Mouse (Mus musculus) MEL (cell line): ENCODE results near the gene Mapk7. TPM values are rescaled to one million over a fixed set of nuclear protein-coding genes. Genes with fewer than 3 reads are reported as not detected.

Source experiments
- DNase-seq: peaks from one replicate; pipeline ENCODE4 v3.0.0; 2011; ENCODE audit warnings: low read depth, low spot score
- H3K27ac ChIP-seq: 2 replicates; pipeline ENCODE4 v1.5.1; 2012; ENCODE audit warnings: low read depth, mild to moderate bottlenecking, control low read depth, low read length, moderate library complexity; ENCODE audit not compliant: control insufficient read depth
- H3K27me3 ChIP-seq, 2 experiments: fragments of 150-350 bp in 1 of 2; sonication (generic) in 1 of 2; 2 replicates each; pipeline ENCODE4 v1.6.1; 2012; ENCODE audit warnings: low read length in 2 of 2, mild to moderate bottlenecking in 2 of 2, improper control_type of control experiment in 1 of 2, moderate library complexity in 1 of 2; ENCODE audit not compliant: insufficient read depth in 2 of 2, control insufficient read depth in 1 of 2
- H3K36me3 ChIP-seq, 2 experiments: 2 replicates each; pipeline ENCODE4 v1.6.1; 2012 to 2014; ENCODE audit warnings: low read length in 2 of 2, improper control_type of control experiment in 1 of 2, inconsistent platforms in 1 of 2, mild to moderate bottlenecking in 1 of 2; ENCODE audit not compliant: insufficient read depth in 2 of 2, control insufficient read depth in 1 of 2
- H3K4me1 ChIP-seq, 2 experiments: fragments of 150-350 bp in 1 of 2; sonication (generic) in 1 of 2; 2 replicates each; pipeline ENCODE4 v1.6.1; 2012; ENCODE audit warnings: low read length in 2 of 2, improper control_type of control experiment in 1 of 2, mild to moderate bottlenecking in 1 of 2; ENCODE audit not compliant: insufficient read depth in 2 of 2, control insufficient read depth in 1 of 2
- H3K4me3 ChIP-seq, 2 experiments: fragments of 150-350 bp in 1 of 2; sonication (generic) in 1 of 2; 2 replicates each; pipeline ENCODE4 v1.5.1; 2012; ENCODE audit warnings: low read depth in 2 of 2, low read length in 2 of 2, mild to moderate bottlenecking in 2 of 2, moderate library complexity in 2 of 2, control low read depth in 1 of 2, improper control_type of control experiment in 1 of 2; ENCODE audit not compliant: control insufficient read depth in 1 of 2, insufficient read depth in 1 of 2
- H3K79me2 ChIP-seq: 2 replicates; pipeline ENCODE4 v1.6.1; 2012; ENCODE audit warnings: mild to moderate bottlenecking, low read length, moderate library complexity; ENCODE audit not compliant: control insufficient read depth, poor library complexity, insufficient read depth
- H3K9ac ChIP-seq: 2 replicates; pipeline ENCODE4 v1.6.1; 2012; ENCODE audit warnings: low read depth, mild to moderate bottlenecking, control low read depth, low read length, moderate library complexity; ENCODE audit not compliant: control insufficient read depth, poor library complexity, severe bottlenecking
- H3K9me3 ChIP-seq: fragments of 150-350 bp; sonication (generic); replicated peaks from 2 replicates; pipeline ENCODE4 v1.6.1; 2012; ENCODE audit warnings: mild to moderate bottlenecking, low read length, improper control_type of control experiment, moderate library complexity; ENCODE audit not compliant: insufficient read depth
- CHD2 ChIP-seq: IDR thresholded peaks from 2 replicates; pipeline ENCODE4 v1.6.1; 2011; ENCODE audit warnings: low read length, improper control_type of control experiment
- CTCF ChIP-seq, 3 experiments: IDR thresholded peaks in 2 of 3; conservative IDR thresholded peaks in 1 of 3; 2 replicates each; pipeline ENCODE4 v1.5.1; 2011 to 2012; ENCODE audit warnings: low read length in 3 of 3, low read depth in 2 of 3, mild to moderate bottlenecking in 2 of 3, improper control_type of control experiment in 1 of 3, inconsistent platforms in 1 of 3, mixed read lengths in 1 of 3, moderate library complexity in 1 of 3; ENCODE audit not compliant: control insufficient read depth in 1 of 3, insufficient read depth in 1 of 3, poor library complexity in 1 of 3, severe bottlenecking in 1 of 3
- ELF1 ChIP-seq: IDR thresholded peaks from 2 replicates; pipeline ENCODE4 v1.6.1; 2014; ENCODE audit warnings: low read depth, mild to moderate bottlenecking, inconsistent platforms, low read length, improper control_type of control experiment, moderate library complexity
- EP300 ChIP-seq, 2 experiments: IDR thresholded peaks; 2 replicates each; pipeline ENCODE4 v1.6.1; 2011; ENCODE audit warnings: improper control_type of control experiment in 2 of 2, low read length in 2 of 2, low read depth in 1 of 2, mild to moderate bottlenecking in 1 of 2
- ETS1 ChIP-seq: IDR thresholded peaks from 2 replicates; pipeline ENCODE4 v1.6.1; 2012; ENCODE audit warnings: low read depth, mild to moderate bottlenecking, inconsistent platforms, low read length, improper control_type of control experiment, moderate library complexity
- HCFC1 ChIP-seq: IDR thresholded peaks from 2 replicates; pipeline ENCODE4 v1.6.1; 2012; ENCODE audit warnings: low read depth, mild to moderate bottlenecking, inconsistent platforms, low read length, improper control_type of control experiment, moderate library complexity
- JUND ChIP-seq: IDR thresholded peaks from 2 replicates; pipeline ENCODE4 v1.6.1; 2011; ENCODE audit warnings: low read depth, mild to moderate bottlenecking, improper control_type of control experiment, low read length
- MAFK ChIP-seq: IDR thresholded peaks from 2 replicates; pipeline ENCODE4 v1.6.1; 2011; ENCODE audit warnings: low read depth, mild to moderate bottlenecking, low read length, improper control_type of control experiment, borderline replicate concordance
- MAZ ChIP-seq: IDR thresholded peaks from 2 replicates; pipeline ENCODE4 v1.6.1; 2012; ENCODE audit warnings: low read depth, mild to moderate bottlenecking, inconsistent platforms, low read length, improper control_type of control experiment
- MYB ChIP-seq: IDR thresholded peaks from 2 replicates; pipeline ENCODE4 v1.6.1; 2011; ENCODE audit warnings: mild to moderate bottlenecking, low read depth, low read length, improper control_type of control experiment
- POLR2AphosphoS2 ChIP-seq: IDR thresholded peaks from 2 replicates; pipeline ENCODE4 v1.6.1; 2011; ENCODE audit warnings: low read length, improper control_type of control experiment
- SIN3A ChIP-seq: IDR thresholded peaks from 2 replicates; pipeline ENCODE4 v1.6.1; 2012; ENCODE audit warnings: low read length, improper control_type of control experiment, inconsistent platforms
- UBTF ChIP-seq: IDR thresholded peaks from 2 replicates; pipeline ENCODE4 v1.6.1; 2012; ENCODE audit warnings: low read depth, mild to moderate bottlenecking, inconsistent platforms, low read length, improper control_type of control experiment, moderate library complexity, borderline replicate concordance; ENCODE audit not compliant: insufficient read depth
- USF2 ChIP-seq, 2 experiments: IDR thresholded peaks; 2 replicates each; pipeline ENCODE4 v1.6.1; 2011 to 2012; ENCODE audit warnings: improper control_type of control experiment in 2 of 2, low read length in 2 of 2, borderline replicate concordance in 1 of 2, inconsistent platforms in 1 of 2, low read depth in 1 of 2, mild to moderate bottlenecking in 1 of 2; ENCODE audit not compliant: insufficient read depth in 1 of 2
- ZKSCAN1 ChIP-seq: IDR thresholded peaks from 2 replicates; pipeline ENCODE4 v1.6.1; 2012; ENCODE audit warnings: low read depth, mild to moderate bottlenecking, inconsistent platforms, low read length, improper control_type of control experiment, moderate library complexity
- polyA plus RNA-seq, 2 experiments: library from polyadenylated mRNA; stranded (reverse) in 1 of 2; unstranded in 1 of 2; fragments of >175 nt in 1 of 2; fragments of >200 nt in 1 of 2; gene quantifications; 2 replicates each; pipeline versions ENCODE4 v1.2.1 to v1.2.4; 2012; ENCODE audit warnings: low replicate concordance in 2 of 2, low read depth in 1 of 2; ENCODE audit not compliant: insufficient read length in 2 of 2, insufficient read depth in 1 of 2, missing spikeins in 1 of 2
- total RNA-seq: library from RNA; depleted of rRNA; stranded (reverse); fragments of 300-350 nt; gene quantifications from 2 replicates; pipeline ENCODE4 v1.2.3, GENCODE M21; 2012; rRNA removed

The Mapk7 gene
- total and polyA plus RNA-seq, 3 experiments = 12.6 to 25.3 TPM; not detected in 1

GRCm38 (mm10) chr11:61439170-61439569 lies 55.0 kb downstream of the Mapk7 start:
- H3K36me3 ChIP-seq = no peaks in the 10 kb centered on the region
- DNase-seq = peak; percentile 34
- no peaks in the 10 kb centered on the region for H3K9me3 ChIP-seq
- H3K9ac ChIP-seq = no peak overlapping the region
- H3K4me3 ChIP-seq = no peak overlapping the region
- H3K27me3 ChIP-seq = peaks cover 19 to 25% of the 10 kb centered on the region in 2 experiments
- no peaks in the 10 kb centered on the region for H3K79me2 ChIP-seq
- H3K27ac ChIP-seq = no peak overlapping the region
- TF ChIP-seq EP300 (IDR thresholded peaks at IDR 0.05; ENCODE audit: low read depth in 1 of 2, low read length in 2 of 2) (no peak), MYB (no peak), MAZ (no peak), POLR2AphosphoS2 (no peak), SIN3A (no peak), JUND (no peak), USF2 (IDR thresholded peaks at IDR 0.05; ENCODE audit: borderline replicate concordance in 1 of 2, insufficient read depth in 1 of 2, low read depth in 1 of 2, low read length in 2 of 2) (no peak), ETS1 (no peak), ZKSCAN1 (no peak), UBTF (no peak), HCFC1 (no peak), ELF1 (no peak), CTCF (IDR thresholded peaks at IDR 0.05 in 2 of 3, conservative IDR thresholded peaks at IDR 0.05 in 1 of 3; ENCODE audit: control insufficient read depth in 1 of 3, insufficient read depth in 1 of 3, low read depth in 2 of 3, low read length in 3 of 3, poor library complexity in 1 of 3, severe bottlenecking in 1 of 3) (no peak), MAFK (no peak), CHD2 (no peak)
- TF ChIP-seq, all 39 proteins: peak for 0
- H3K4me1 ChIP-seq = peaks cover 0 to 3% of the 10 kb centered on the region in 2 experiments; a peak in 1 of 4 replicates

Other genes with a start within 250 kb of the Mapk7 start
- gene Aldh3a2, start 226.9 kb downstream of the Mapk7 start, total RNA-seq = 9.6 and 11.0 TPM in 2 replicates
- 10 to 100 TPM in 1 of 2 experiments, not detected in 1; 15.0 TPM for gene Aldh3a2, start 226.9 kb downstream of the Mapk7 start, polyA plus RNA-seq
- 0.10 and 0.15 TPM in 2 replicates for gene Slc47a2, start 151.5 kb downstream of the Mapk7 start, total RNA-seq
- under 1 TPM in 1 of 2 experiments, not detected in 1; 0.25 TPM for gene Slc47a2, start 151.5 kb downstream of the Mapk7 start, polyA plus RNA-seq
- 0.04 TPM in 1 of 2 replicates, not detected in the other for gene Slc47a1, start 116.1 kb downstream of the Mapk7 start, total RNA-seq
- not detected for gene Slc47a1, start 116.1 kb downstream of the Mapk7 start, polyA plus RNA-seq
- gene Rnf112, start 40.3 kb downstream of the Mapk7 start, total RNA-seq = not detected in 2 replicates
- gene Rnf112, start 40.3 kb downstream of the Mapk7 start, polyA plus RNA-seq = not detected
- not detected in 2 replicates for gene Mfap4, start 9.0 kb downstream of the Mapk7 start, total RNA-seq
- not detected for gene Mfap4, start 9.0 kb downstream of the Mapk7 start, polyA plus RNA-seq
- 27.2 and 29.5 TPM in 2 replicates for gene B9d1, start 10.7 kb upstream of the Mapk7 start, total RNA-seq
- gene B9d1, start 10.7 kb upstream of the Mapk7 start, polyA plus RNA-seq = 10 to 100 TPM in 1 of 2 experiments, not detected in 1; 22.5 TPM
- gene Epn2, start 85.3 kb upstream of the Mapk7 start, total RNA-seq = 8.6 and 8.8 TPM in 2 replicates
- gene Epn2, start 85.3 kb upstream of the Mapk7 start, polyA plus RNA-seq = 10 to 100 TPM in 1 of 2 experiments, not detected in 1; 12.5 TPM
- gene Grap, start 158.9 kb upstream of the Mapk7 start, total RNA-seq = 1.8 TPM in 2 replicates
- 1 to 10 TPM in 1 of 2 experiments, not detected in 1; 2.3 TPM for gene Grap, start 158.9 kb upstream of the Mapk7 start, polyA plus RNA-seq
- 6.2 and 9.7 TPM in 2 replicates for gene Fam83g, start 189.7 kb upstream of the Mapk7 start, total RNA-seq
- gene Fam83g, start 189.7 kb upstream of the Mapk7 start, polyA plus RNA-seq = 1 to 10 TPM in 1 of 2 experiments, not detected in 1; 5.4 TPM
- gene Slc5a10, start 226.4 kb upstream of the Mapk7 start, total RNA-seq = not detected in 2 replicates
- gene Slc5a10, start 226.4 kb upstream of the Mapk7 start, polyA plus RNA-seq = under 1 TPM in 1 of 2 experiments, not detected in 1; 0.08 TPM